ENCODE assay signal across 8 mouse cellular contexts in genomic region chr16:97921961-97922778, GRCm38 (mm10). TPM values are rescaled to one million over a fixed set of nuclear protein-coding genes. Genes with fewer than 3 reads are reported as not detected.
DNase-seq lines count a peak whose midpoint lies in the region; ATAC-seq and TF ChIP-seq lines count a peak whose summit lies in the region.

No protein-coding gene starts in this region.

- H3K4me3 ChIP-seq in heart, embryonic 11.5 days (ENCODE audit: low read depth, low read length) = peak overlapping the region; percentile 72
- peak overlapping the region; percentile 95 for H3K4me3 ChIP-seq in kidney, embryonic 16.5 days (ENCODE audit: low read length)

- peak overlapping the region; percentile 73 for H3K27ac ChIP-seq in heart, embryonic 11.5 days (ENCODE audit: low read depth, low read length)
- H3K27ac ChIP-seq in kidney, embryonic 16.5 days (ENCODE audit: low read length) = peak overlapping the region; percentile 82

- ATAC-seq in erythroblast, adult 5-6 weeks (replicated peaks; ENCODE audit: low FRiP score, poor library complexity, severe bottlenecking) = peak; percentile 94
- ATAC-seq in heart, embryonic 11.5 days (replicated peaks; ENCODE audit: insufficient number of reproducible peaks, low FRiP score, low TSS enrichment) = peak; percentile 90
- peak; percentile 95 for ATAC-seq in kidney, embryonic 16.5 days (ENCODE audit: low FRiP score, low TSS enrichment)

- H3K9ac ChIP-seq in heart, embryonic 11.5 days (ENCODE audit: low read depth, low read length) = peak overlapping the region; percentile 76
- peak overlapping the region; percentile 87 for H3K9ac ChIP-seq in kidney, embryonic 16.5 days (replicated peaks; ENCODE audit: low read length)

- no peaks in the 10 kb centered on the region for H3K9me3 ChIP-seq in heart, embryonic 11.5 days (replicated peaks; ENCODE audit: control insufficient read depth, low read length)
- no peaks in the 10 kb centered on the region for H3K9me3 ChIP-seq in kidney, embryonic 16.5 days (ENCODE audit: low read length)

- H3K4me1 ChIP-seq in heart, embryonic 11.5 days (ENCODE audit: control insufficient read depth, insufficient read depth, low read length) = peaks cover 20% of the 10 kb centered on the region
- peaks cover 23% of the 10 kb centered on the region for H3K4me1 ChIP-seq in kidney, embryonic 16.5 days (ENCODE audit: insufficient read depth, low read length)

- peak overlapping the region; percentile 70 for H3K4me2 ChIP-seq in heart, embryonic 11.5 days
- H3K4me2 ChIP-seq in kidney, embryonic 16.5 days (replicated peaks; ENCODE audit: low read depth, low read length) = peak overlapping the region; percentile 89

- TF ChIP-seq CTCF in brain, embryonic 14.5 days (IDR thresholded peaks at IDR 0.05; ENCODE audit: borderline replicate concordance, extremely low read depth, insufficient read depth, insufficient read length) = no peak

- H3K36me3 ChIP-seq in heart, embryonic 11.5 days (ENCODE audit: control insufficient read depth, insufficient read depth, low read length) = no peaks in the 10 kb centered on the region
- no peaks in the 10 kb centered on the region for H3K36me3 ChIP-seq in kidney, embryonic 16.5 days (ENCODE audit: insufficient read depth, low read length)

- H3K27me3 ChIP-seq in heart, embryonic 11.5 days (ENCODE audit: control insufficient read depth, insufficient read depth, low read length) = no peaks in the 10 kb centered on the region
- H3K27me3 ChIP-seq in kidney, embryonic 16.5 days (ENCODE audit: insufficient read depth, low read length) = no peaks in the 10 kb centered on the region

- 1% methylated on average over 74 of the region's 75 CpGs for whole genome bisulfite sequencing in heart, embryonic 11.5 days (ENCODE audit: insufficient replicate concordance)
- WGBS in kidney, embryonic 16.5 days = 0% methylated on average over 72 of the region's 75 CpGs

- peak; percentile 52; the same call in 1 of the 2 replicates for TF ChIP-seq POLR2A in brain, embryonic 14.5 days (IDR thresholded peaks at IDR 0.05; ENCODE audit: borderline replicate concordance, extremely low read depth, insufficient read depth, insufficient read length, poor library complexity, severe bottlenecking)

- peak; percentile 85 for DNase-seq in CD4-positive helper T cell, adult 2 months (ENCODE audit: low read depth, low spot score)
- peak; percentile 91 for DNase-seq in brain, embryonic 14.5 days (ENCODE audit: low read depth)
- peak; percentile 87 for DNase-seq in liver
- DNase-seq in monocyte, adult 2 months (ENCODE audit: low read depth in 1 of 2, low spot score in 2 of 2) = peak; percentile 56 to 71
- peak; percentile 64 to 67 for DNase-seq in spleen, postnatal 14 days (ENCODE audit: low spot score in 2 of 2)

RNA-seq across cellular contexts. Expression of gene C2cd2, which starts 40.2 kb away (rescaled TPM):
- polyA plus RNA-seq in brain, embryonic 14.5 days (2012; rRNA removed) = 11.4 and 15.2 TPM in 2 replicates
- total RNA-seq in erythroblast, adult 5-6 weeks (2015; ENCODE audit: low replicate concordance) = 2.7 and 9.4 TPM in 2 replicates
- 4.3 and 10.1 TPM in 2 replicates for total RNA-seq in erythroblast, adult 5-6 weeks (2017; ENCODE audit: low replicate concordance)
- 14.6 and 16.2 TPM in 2 replicates for polyA plus RNA-seq in heart, embryonic 11.5 days (2014; fragmentation: Nextera tagmentation; extraction: Ambion mirVana)
- polyA plus RNA-seq in kidney, embryonic 16.5 days (2015; fragmentation: Nextera tagmentation; extraction: Ambion mirVana) = 16.7 and 18.1 TPM in 2 replicates

RNA-seq across cellular contexts. Expression of gene Zbtb21, which starts 40.3 kb away (rescaled TPM):
- 14.1 and 17.4 TPM in 2 replicates for polyA plus RNA-seq in brain, embryonic 14.5 days (2012; rRNA removed)
- total RNA-seq in erythroblast, adult 5-6 weeks (2015; ENCODE audit: low replicate concordance) = 0.96 and 11.3 TPM in 2 replicates
- 1.0 and 7.5 TPM in 2 replicates for total RNA-seq in erythroblast, adult 5-6 weeks (2017; ENCODE audit: low replicate concordance)
- polyA plus RNA-seq in heart, embryonic 11.5 days (2014; fragmentation: Nextera tagmentation; extraction: Ambion mirVana) = 10.4 and 11.2 TPM in 2 replicates
- 14.0 and 15.0 TPM in 2 replicates for polyA plus RNA-seq in kidney, embryonic 16.5 days (2015; fragmentation: Nextera tagmentation; extraction: Ambion mirVana)

Comparison
In these comparisons a context has a peak if more than half of its experiments do, and no peak if none do; other contexts are left out.
1. Peak in every context shown above with its lines: DNase-seq, ATAC-seq, H3K4me3 ChIP-seq and H3K27ac ChIP-seq.